Mouse (Mus musculus): ENCODE results near the gene Klhl18. TPM values are rescaled to one million over a fixed set of nuclear protein-coding genes. Genes with fewer than 3 reads are reported as not detected.

Klhl18 gene
- total RNA-seq (2021): 10 to 100 TPM in 1 of 2 experiments, 1 to 10 TPM in 1; 9.7 to 13.4 TPM
- polyA plus RNA-seq (2012; rRNA removed): 8.7 and 9.4 TPM in 2 replicates
- long read RNA-seq, full-length matches to known transcripts: 7 of 8 reads
- long read RNA-seq, partial matches to known transcripts: 0 of 8 reads
- long read RNA-seq, other reads (novel, unspliced or antisense): 1 of 8 reads

GRCm38 (mm10) chr9:110476124-110477091 is at the start of gene Klhl18, which contains the start of gene Kif9:
Gene Klhl18, minus strand, starts transcription at chr9:110476694.
Gene Kif9, plus strand, starts transcription at chr9:110476958.
- peak; percentile 98 for DNase-seq

DNA sequence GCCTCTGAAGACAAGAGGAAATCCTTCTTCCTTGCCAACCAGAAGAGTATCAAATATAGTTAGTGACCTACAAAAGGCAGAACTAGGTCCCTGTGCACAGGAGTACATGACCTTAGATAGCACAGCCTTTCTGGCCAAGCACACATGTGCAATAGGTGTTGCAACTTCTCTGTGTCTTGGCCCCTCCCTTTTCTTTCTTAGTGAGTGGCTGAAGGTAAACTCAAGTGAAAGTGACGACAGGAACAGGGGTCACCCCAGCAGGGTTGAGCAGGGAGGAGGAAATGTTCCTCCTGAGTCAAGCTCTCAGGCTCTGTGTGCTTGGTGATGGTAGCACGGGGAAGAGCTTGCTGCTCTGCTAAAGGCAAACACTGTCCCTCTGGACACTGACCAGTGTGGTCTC is 49.2 kb upstream of the Klhl18 start:
- no peak for DNase-seq

DNA sequence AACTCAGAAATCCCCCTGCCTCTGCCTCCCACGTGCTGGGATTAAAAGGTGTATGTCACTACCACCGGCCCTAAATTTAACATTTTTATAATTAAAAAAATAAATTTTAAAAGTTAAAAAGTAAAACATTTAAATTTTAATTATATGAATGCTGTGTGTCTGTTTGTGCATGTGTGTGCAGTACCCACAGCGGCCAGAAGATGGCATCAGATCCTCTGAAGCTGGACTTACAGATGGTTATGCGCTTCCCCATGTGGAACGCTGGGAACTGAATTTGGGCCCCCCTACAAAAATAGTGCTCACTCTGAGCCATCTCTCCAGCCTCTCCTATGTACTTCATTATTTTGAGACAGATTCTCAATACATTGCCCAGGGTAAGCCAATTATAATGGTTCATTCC is 14.4 kb upstream of the Klhl18 start:
- DNase-seq: no peak

- no peak for DNase-seq
Observed at GRCm38 (mm10) chr9:110488841-110489240, 12.3 kb upstream of the Klhl18 start.

- no peak for DNase-seq
Observed at GRCm38 (mm10) chr9:110478639-110479038, 2.1 kb upstream of the Klhl18 start.

GRCm38 (mm10) chr9:110477951-110478350 is 1.5 kb upstream of the Klhl18 start:
- DNase-seq: no peak

GRCm38 (mm10) chr9:110466179-110466578 is 10.3 kb downstream of the Klhl18 start:
- DNase-seq: no peak

- no peak for DNase-seq
Observed at GRCm38 (mm10) chr9:110465336-110465735, 11.2 kb downstream of the Klhl18 start.

DNA sequence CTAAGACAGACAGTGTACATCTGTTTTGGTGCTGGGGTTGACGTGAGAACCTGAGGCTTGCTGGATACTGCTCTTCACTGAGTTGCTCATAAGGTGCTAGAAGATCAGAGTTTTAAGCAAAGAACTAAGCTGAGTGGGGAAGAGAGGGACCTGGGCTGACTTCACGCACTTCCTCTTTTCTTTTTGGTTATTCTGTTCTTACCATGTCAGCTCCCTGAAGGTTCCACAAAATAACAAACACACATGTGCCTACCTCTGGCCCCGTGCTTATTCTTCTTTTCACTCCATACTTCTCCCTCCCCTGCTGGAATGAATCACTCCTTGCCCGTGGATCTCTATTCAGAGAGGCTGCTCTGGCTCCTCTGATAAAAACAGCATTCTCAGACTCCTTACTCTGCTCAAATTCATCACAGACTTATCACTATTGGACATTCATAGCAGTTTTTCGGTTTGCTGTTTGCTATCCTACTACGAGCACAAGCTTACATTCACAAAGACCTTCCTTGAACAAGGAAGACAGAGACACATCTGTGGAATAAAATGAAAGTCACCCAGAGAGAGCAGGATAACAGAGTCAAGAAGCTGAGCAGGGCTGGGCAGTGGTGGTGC is 12.4 kb downstream of the Klhl18 start:
- no peak for DNase-seq

DNA sequence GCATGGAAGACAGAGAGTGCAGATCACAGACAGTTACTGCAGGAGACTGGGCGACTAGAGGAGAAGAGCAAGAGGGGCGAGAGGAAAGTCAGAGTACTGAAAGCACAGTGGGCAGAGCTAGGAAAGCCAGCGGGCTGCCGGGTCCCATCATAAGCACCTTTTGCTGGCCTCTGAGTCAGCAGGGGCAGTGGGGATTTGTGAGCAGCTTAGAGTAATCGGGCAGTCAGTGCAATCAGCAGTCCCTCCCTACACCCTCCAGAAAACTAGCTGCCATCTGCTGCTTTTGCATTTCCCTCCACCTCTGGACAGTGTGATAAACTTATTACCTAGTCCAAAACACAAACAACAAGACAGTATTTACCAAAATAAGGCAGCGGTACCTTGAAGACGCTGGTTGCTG is 14.2 kb downstream of the Klhl18 start:
- DNase-seq: no peak

DNA sequence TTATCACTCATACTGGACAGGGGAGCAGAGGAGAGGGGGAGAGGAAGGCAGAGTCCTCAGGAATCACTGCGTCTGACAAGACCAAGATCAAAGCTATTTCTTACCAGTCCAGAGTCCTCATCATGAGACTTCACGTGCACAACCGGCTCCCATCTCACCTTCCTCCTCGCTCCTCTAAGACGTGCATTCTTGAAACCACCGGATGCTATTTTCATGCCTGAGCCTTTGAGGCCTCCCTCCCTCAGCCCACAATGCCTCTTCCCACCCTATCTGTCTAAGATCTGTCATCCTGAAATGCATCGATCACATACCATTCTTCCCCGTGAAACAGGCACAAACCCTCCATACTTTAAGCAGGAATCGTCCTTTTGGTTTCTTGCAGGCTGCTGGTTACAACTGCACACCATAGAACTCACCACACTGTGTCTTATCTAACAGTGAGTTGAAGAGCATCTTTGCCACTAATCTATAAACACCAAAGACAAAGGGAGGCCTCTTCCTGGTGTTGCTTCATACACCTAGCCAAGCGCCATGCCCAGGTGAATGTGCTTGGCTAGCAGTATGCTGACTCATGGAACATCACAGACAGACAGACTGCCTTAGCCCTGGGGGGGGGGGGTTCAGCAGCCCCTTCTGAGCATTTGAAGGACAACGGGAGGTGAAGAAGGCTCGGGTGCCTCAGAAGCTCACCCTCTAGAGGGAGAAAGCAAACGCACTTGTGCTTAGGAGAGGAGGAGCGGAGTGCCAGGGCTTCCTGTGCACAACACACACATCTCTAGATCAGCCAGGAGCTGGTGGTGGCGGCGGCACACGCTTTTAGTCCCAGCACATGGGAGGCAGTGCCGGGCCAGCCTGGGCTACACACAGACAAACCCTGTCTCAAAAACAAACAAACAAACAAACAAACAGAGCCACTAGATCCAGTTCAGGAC is 15.3 kb downstream of the Klhl18 start:
- DNase-seq: no peak

- no peak for DNase-seq
Observed at GRCm38 (mm10) chr9:110459145-110459727, 17.3 kb downstream of the Klhl18 start.

GRCm38 (mm10) chr9:110457926-110458325 is 18.6 kb downstream of the Klhl18 start:
- no peak for DNase-seq

GRCm38 (mm10) chr9:110452523-110452922 is 24.0 kb downstream of the Klhl18 start:
- no peak for DNase-seq

DNA sequence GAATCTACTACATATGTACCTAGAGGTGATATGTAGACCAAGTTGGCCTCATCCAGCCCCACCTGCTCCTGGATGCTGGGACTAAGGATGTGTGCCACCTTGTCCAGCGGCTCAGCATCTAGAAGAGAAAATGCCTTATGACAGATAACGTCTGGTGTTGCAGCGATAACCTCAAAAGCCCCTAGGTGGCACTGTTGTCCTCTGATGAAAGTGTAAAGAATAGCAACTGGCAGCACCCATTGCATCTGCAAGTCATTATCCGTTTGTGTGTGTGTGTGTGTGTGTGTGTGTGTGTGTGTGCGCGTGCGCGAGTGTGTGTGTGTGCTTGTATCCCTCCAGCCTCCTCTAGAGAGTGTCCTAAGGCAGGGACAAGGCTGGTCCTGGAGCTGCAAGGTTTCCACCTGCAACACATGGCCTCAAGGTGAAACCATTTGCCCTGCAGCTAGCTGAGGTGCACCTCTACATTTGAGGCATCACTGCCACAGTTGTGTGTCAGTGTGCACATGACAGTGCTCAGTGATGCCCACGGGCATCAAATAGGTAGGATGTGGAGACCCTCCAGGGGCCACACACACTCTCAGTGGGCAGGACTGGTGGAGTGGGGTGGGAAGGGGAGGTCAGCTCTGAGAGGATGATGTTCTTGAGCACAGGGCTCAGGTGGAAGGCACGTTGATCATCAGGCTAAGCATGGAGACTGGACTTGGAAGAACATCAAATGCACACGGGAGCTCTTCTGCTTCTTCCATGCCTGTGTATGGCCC is 27.5 kb downstream of the Klhl18 start:
- DNase-seq: peak; percentile 64

GRCm38 (mm10) chr9:110448356-110448755 is 28.1 kb downstream of the Klhl18 start:
- no peak for DNase-seq

DNA sequence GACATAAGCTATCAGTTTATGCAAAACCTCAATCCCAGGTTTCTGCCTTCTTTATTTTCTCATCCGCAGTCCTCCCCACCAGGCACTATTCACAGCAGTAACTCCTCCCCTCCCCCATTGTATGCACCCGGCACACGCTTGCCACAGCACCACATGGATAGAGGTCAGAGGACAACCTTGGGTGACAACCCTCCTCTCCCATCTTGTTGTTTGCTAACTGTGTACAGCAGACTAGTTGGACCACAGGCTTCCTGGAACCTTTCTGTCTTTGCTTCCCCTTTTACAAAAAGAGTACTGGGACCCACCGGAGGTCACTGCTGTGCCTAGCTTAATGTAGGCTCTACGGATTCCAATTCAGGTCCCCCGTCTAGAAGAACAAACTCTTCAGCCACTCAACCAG is 35.9 kb downstream of the Klhl18 start:
- no peak for DNase-seq

- DNase-seq: no peak
Observed at GRCm38 (mm10) chr9:110440049-110440448, 36.4 kb downstream of the Klhl18 start.

DNA sequence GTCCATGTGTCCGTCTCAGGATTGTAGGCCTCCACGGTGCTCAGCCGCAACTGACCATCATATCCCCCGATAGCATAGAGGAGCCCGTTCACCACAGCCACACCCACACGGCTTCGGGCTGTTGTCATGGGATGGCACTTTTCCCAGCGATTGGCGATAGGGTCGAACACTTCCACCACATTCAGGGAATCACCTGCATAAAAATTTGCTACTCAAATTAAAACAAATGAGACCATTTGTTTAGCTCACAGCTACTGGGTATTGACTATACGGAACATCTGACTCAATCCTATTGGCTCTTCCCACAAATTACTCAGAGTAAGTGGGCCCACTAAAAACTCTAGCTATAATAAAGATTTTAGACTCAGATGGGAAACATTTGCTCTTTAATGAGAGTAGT is 40.5 kb downstream of the Klhl18 start:
- no peak for DNase-seq

DNA sequence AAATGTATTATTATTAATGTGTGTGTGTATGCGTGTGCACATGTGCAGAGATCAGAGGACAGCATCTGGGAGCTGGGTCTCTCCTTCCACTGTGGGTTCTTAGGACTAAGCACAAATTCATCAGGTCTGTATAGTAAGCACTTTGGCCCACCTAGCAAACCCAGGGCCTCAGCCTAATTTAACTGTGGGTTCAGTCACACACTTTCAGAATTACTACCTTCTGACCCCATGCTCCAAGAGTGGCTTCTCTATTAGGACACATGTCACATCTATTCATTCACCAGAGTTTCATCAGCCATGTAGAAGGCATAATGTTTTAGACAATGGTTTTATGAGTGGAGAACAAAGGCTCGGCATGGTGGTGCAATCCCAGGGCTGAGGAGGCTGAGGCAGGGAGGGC is 43.4 kb downstream of the Klhl18 start:
- DNase-seq: no peak

- DNase-seq: no peak
Observed at GRCm38 (mm10) chr9:110431241-110431640, 45.3 kb downstream of the Klhl18 start.
